Mouse (Mus musculus) kidney, postnatal 0 days (tissue): Measurements from ENCODE around the gene Zfp592. TPM values are rescaled to one million over a fixed set of nuclear protein-coding genes. Genes with fewer than 3 reads are reported as not detected.

ENCODE experiments used
- ATAC-seq: fragments of 200-750 bp; cut with Nextera tagmentation; replicated peaks from 2 replicates; pipeline ENCODE4 v1.8.0; 2017; ENCODE audit warnings: low read depth, moderate number of reproducible peaks, moderate TSS enrichment, moderate library complexity; ENCODE audit not compliant: low FRiP score
- DNase-seq: peaks from one replicate; pipeline ENCODE4 v3.0.0-alpha.2; 2016; ENCODE audit warnings: low spot score
- H3K27ac ChIP-seq: fragments of 300-500 bp; sonication (generic); 2 replicates; pipeline ENCODE4 v1.5.1; 2014; ENCODE audit warnings: mild to moderate bottlenecking
- H3K27me3 ChIP-seq: fragments of 300-500 bp; sonication (generic); 2 replicates; pipeline ENCODE4 v1.6.1; 2014; ENCODE audit warnings: low read length, mixed read lengths; ENCODE audit not compliant: insufficient read depth
- H3K36me3 ChIP-seq: fragments of 300-500 bp; sonication (generic); 2 replicates; pipeline ENCODE4 v1.6.1; 2014; ENCODE audit warnings: low read length, mixed read lengths; ENCODE audit not compliant: insufficient read depth
- H3K4me1 ChIP-seq: fragments of 300-500 bp; sonication (generic); replicated peaks from 2 replicates; pipeline ENCODE4 v1.6.1; 2014; ENCODE audit warnings: antibody characterized with exemption, low read length, mixed read lengths; ENCODE audit not compliant: insufficient read depth
- H3K4me2 ChIP-seq: fragments of 300-500 bp; sonication (generic); 2 replicates; pipeline ENCODE4 v1.6.1; 2014; ENCODE audit warnings: mild to moderate bottlenecking, low read length, moderate library complexity, mixed read lengths
- H3K4me3 ChIP-seq: fragments of 300-500 bp; sonication (generic); replicated peaks from 2 replicates; pipeline ENCODE4 v1.5.1; 2014; ENCODE audit warnings: low read depth, low read length
- H3K9ac ChIP-seq: fragments of 300-500 bp; sonication (generic); 2 replicates; pipeline ENCODE4 v1.6.1; 2014; ENCODE audit warnings: low read depth, low read length
- H3K9me3 ChIP-seq: fragments of 300-500 bp; sonication (generic); replicated peaks from 2 replicates; pipeline ENCODE4 v1.6.1; 2016; ENCODE audit warnings: low read length, inconsistent platforms, mixed read lengths
- CTCF ChIP-seq: IDR thresholded peaks from 2 replicates; pipeline ENCODE4 v1.5.1; 2016; ENCODE audit warnings: antibody characterized with exemption, low read depth, mild to moderate bottlenecking, moderate library complexity
- WGBS: fragments of 180-500 bp; shearing (Covaris S2); extraction: QIAGEN DNeasy Blood & Tissue Kit; methylation state at CpG from one replicate; pipeline ENCODE4 v1.1.7; 2014; 5-methylcytosine and 5-hydroxymethylcytosine counted together
- polyA plus RNA-seq: library from polyadenylated mRNA; unstranded; fragments of >200 nt; fragmentation: Nextera tagmentation; extraction: Ambion mirVana; gene quantifications from 2 replicates; pipeline ENCODE4 v1.2.1, GENCODE M21; 2015

Zfp592 gene
- polyA plus RNA-seq, 1 experiment from 2014 or later: 9.7 TPM

GRCm38 (mm10) chr7:81075299-81075698, 81.8 kb downstream of the Zfp592 start:
- WGBS: 42% methylated on average over 7 of the region's 7 CpGs

GRCm38 (mm10) chr7:81075732-81076131, 82.3 kb downstream of the Zfp592 start:
- no peak for ATAC-seq
- Histone ChIP-seq H3K4me2 (no peak overlapping the region), H3K4me1 (peaks cover 16% of the 10 kb centered on the region; the same call in 1 of the 2 replicates), H3K4me3 (no peak overlapping the region), H3K9ac (no peak overlapping the region), H3K27ac (no peak overlapping the region), H3K36me3 (no peaks in the 10 kb centered on the region), H3K27me3 (no peaks in the 10 kb centered on the region), H3K9me3 (no peaks in the 10 kb centered on the region)
- no peak for TF ChIP-seq CTCF
- 72% methylated on average over 5 of the region's 5 CpGs for WGBS
- DNase-seq: no peak

More at GRCm38 (mm10) chr7:81075299-81075698, 81.8 kb downstream of the Zfp592 start:
- H3K9ac ChIP-seq: no peak overlapping the region
- no peaks in the 10 kb centered on the region for H3K27me3 ChIP-seq
- DNase-seq (no peak), ATAC-seq (no peak)
- H3K36me3 ChIP-seq: no peaks in the 10 kb centered on the region
- no peak for TF ChIP-seq CTCF
- H3K4me2 ChIP-seq: no peak overlapping the region
- H3K9me3 ChIP-seq: no peaks in the 10 kb centered on the region
- peaks cover 16% of the 10 kb centered on the region; the same call in 1 of the 2 replicates for H3K4me1 ChIP-seq
- H3K4me3 ChIP-seq: no peak overlapping the region
- no peak overlapping the region for H3K27ac ChIP-seq

GRCm38 (mm10) chr7:81077009-81077408, 83.5 kb downstream of the Zfp592 start:
- DNase-seq (no peak), ATAC-seq (no peak)
- 56% methylated on average over 6 of the region's 6 CpGs for WGBS
- H3K4me2 ChIP-seq: no peak overlapping the region
- TF ChIP-seq CTCF: no peak
- no peak overlapping the region for H3K27ac ChIP-seq
- H3K27me3 ChIP-seq: no peaks in the 10 kb centered on the region
- no peak overlapping the region for H3K9ac ChIP-seq
- peaks cover 16% of the 10 kb centered on the region; the same call in 1 of the 2 replicates for H3K4me1 ChIP-seq
- H3K9me3 ChIP-seq: no peaks in the 10 kb centered on the region
- H3K36me3 ChIP-seq: no peaks in the 10 kb centered on the region
- H3K4me3 ChIP-seq: no peak overlapping the region

GRCm38 (mm10) chr7:81078740-81079139, 85.3 kb downstream of the Zfp592 start:
- Histone ChIP-seq H3K27ac (no peak overlapping the region), H3K27me3 (no peaks in the 10 kb centered on the region), H3K9ac (no peak overlapping the region), H3K4me2 (no peak overlapping the region), H3K9me3 (no peaks in the 10 kb centered on the region), H3K4me3 (no peak overlapping the region), H3K36me3 (no peaks in the 10 kb centered on the region), H3K4me1 (peaks cover 11% of the 10 kb centered on the region; the same call in 1 of the 2 replicates)
- no peak for TF ChIP-seq CTCF
- 86% methylated on average over 6 of the region's 6 CpGs for WGBS
- ATAC-seq (no peak), DNase-seq (no peak)

GRCm38 (mm10) chr7:81093420-81093965, 100.0 kb downstream of the Zfp592 start:
- H3K9me3 ChIP-seq: no peaks in the 10 kb centered on the region
- no peak overlapping the region for H3K27ac ChIP-seq
- no peak overlapping the region for H3K4me2 ChIP-seq
- H3K9ac ChIP-seq: no peak overlapping the region
- DNase-seq: no peak
- WGBS: 42% methylated on average over 18 of the region's 18 CpGs
- H3K27me3 ChIP-seq: no peaks in the 10 kb centered on the region
- ATAC-seq: no peak; the same call in 1 of the 2 replicates
- no peak overlapping the region for H3K4me3 ChIP-seq
- H3K36me3 ChIP-seq: no peaks in the 10 kb centered on the region
- TF ChIP-seq CTCF: no peak
- H3K4me1 ChIP-seq: no peaks in the 10 kb centered on the region

- ATAC-seq (no peak), DNase-seq (no peak)
- no peak for TF ChIP-seq CTCF
- H3K4me1 ChIP-seq: no peaks in the 10 kb centered on the region
- H3K4me3 ChIP-seq: no peak overlapping the region
- no peaks in the 10 kb centered on the region for H3K9me3 ChIP-seq
- no peaks in the 10 kb centered on the region for H3K27me3 ChIP-seq
- no peaks in the 10 kb centered on the region for H3K36me3 ChIP-seq
- 80% methylated on average over 6 of the region's 6 CpGs for WGBS
- H3K27ac ChIP-seq: no peak overlapping the region
- H3K9ac ChIP-seq: no peak overlapping the region
- no peak overlapping the region for H3K4me2 ChIP-seq
Measured at GRCm38 (mm10) chr7:81094104-81094757, 100.8 kb downstream of the Zfp592 start.

Other genes starting within 250 kb of the Zfp592 start
- gene Iqgap1, start 167.7 kb upstream of the Zfp592 start, polyA plus RNA-seq: 77.0 and 83.7 TPM in 2 replicates
- 2.7 TPM in 2 replicates for gene Zscan2, start 132.8 kb upstream of the Zfp592 start, polyA plus RNA-seq
- 29.8 and 32.9 TPM in 2 replicates for gene Wdr73, start 92.4 kb upstream of the Zfp592 start, polyA plus RNA-seq
- 9.3 and 10.5 TPM in 2 replicates for gene Nmb, start 88.6 kb upstream of the Zfp592 start, polyA plus RNA-seq
- gene Sec11a, start 45.9 kb upstream of the Zfp592 start, polyA plus RNA-seq: 222 and 226 TPM in 2 replicates
- gene Alpk3, start 63.9 kb downstream of the Zfp592 start, polyA plus RNA-seq: 0.18 and 0.22 TPM in 2 replicates
- 1.1 and 1.3 TPM in 2 replicates for gene Slc28a1, start 121.1 kb downstream of the Zfp592 start, polyA plus RNA-seq
- gene Pde8a, start 219.9 kb downstream of the Zfp592 start, polyA plus RNA-seq: 10.9 and 11.0 TPM in 2 replicates